Mouse (Mus musculus) neural tube, embryonic 10.5 days (tissue): ENCODE measurements around the gene Sp7.

Experiments
- DNase-seq: peaks from one replicate; pipeline ENCODE4 v3.0.0-alpha.2; 2017; ENCODE audit warnings: low spot score; ENCODE audit errors: extremely low spot score

Sp7 gene

GRCm38 (mm10) chr15:102366733-102367344 lies at the start of gene Sp7:
TSS of gene Sp7 (minus strand) at chr15:102367182.
- DNase-seq = peak; percentile 47

DNA sequence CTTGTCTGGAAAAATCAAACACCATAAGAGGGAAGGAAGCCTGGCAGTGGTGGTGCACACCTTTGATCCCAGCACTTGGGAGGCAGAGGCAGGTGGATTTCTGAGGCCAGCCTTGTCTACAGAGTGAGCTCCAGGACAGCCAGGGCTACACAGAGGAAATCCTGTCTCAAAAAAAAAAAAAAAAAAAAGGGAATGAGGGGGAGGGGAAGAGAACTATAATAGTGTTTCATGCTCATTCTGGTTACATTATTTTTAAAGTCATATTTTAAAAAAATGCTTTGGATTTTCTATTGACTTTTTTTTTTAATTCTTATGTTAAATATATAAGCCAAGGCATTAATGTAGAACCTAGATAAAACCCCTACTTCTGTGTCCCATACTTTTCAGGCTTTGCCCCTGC lies 46.7 kb upstream of the Sp7 start:
- no peak for DNase-seq

DNA sequence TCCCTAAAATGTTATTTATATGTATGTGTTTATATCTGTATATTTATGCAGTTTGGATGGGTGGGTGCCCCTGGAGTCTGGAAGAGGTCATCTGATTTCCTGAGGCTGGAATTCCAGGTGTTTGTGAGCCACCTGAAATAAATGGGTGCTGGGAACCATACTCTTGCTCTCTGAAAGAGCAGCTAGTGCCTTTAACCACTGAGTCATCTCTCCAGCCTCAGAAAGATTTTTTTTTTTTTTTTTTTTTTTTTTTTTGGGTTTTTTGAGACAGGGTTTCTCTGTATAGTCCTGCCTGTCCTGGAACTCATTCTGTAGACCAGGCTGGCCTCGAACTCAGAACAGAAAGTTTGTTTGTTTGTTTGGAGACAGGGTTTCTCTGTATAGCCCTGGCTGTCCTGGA lies 44.1 kb upstream of the Sp7 start:
- DNase-seq = no peak

- DNase-seq = no peak
Measured at GRCm38 (mm10) chr15:102409286-102409685, 42.3 kb upstream of the Sp7 start.

DNA sequence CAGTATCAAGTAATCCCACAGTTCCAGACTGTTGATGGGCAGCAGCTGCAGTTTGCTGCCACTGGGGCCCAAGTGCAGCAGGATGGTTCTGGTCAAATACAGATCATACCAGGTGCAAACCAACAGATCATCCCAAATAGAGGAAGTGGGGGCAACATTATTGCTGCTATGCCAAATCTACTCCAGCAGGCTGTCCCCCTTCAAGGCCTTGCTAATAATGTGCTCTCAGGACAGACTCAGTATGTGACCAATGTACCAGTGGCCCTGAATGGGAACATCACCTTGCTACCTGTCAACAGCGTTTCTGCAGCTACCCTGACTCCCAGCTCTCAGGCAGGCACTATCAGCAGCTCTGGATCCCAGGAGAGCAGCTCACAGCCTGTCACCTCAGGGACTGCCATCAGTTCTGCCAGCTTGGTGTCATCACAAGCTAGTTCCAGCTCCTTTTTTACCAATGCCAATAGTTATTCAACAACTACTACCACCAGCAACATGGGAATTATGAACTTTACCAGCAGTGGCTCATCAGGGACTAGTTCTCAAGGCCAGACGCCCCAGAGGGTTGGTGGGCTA lies 41.7 kb upstream of the Sp7 start:
- no peak for DNase-seq

DNA sequence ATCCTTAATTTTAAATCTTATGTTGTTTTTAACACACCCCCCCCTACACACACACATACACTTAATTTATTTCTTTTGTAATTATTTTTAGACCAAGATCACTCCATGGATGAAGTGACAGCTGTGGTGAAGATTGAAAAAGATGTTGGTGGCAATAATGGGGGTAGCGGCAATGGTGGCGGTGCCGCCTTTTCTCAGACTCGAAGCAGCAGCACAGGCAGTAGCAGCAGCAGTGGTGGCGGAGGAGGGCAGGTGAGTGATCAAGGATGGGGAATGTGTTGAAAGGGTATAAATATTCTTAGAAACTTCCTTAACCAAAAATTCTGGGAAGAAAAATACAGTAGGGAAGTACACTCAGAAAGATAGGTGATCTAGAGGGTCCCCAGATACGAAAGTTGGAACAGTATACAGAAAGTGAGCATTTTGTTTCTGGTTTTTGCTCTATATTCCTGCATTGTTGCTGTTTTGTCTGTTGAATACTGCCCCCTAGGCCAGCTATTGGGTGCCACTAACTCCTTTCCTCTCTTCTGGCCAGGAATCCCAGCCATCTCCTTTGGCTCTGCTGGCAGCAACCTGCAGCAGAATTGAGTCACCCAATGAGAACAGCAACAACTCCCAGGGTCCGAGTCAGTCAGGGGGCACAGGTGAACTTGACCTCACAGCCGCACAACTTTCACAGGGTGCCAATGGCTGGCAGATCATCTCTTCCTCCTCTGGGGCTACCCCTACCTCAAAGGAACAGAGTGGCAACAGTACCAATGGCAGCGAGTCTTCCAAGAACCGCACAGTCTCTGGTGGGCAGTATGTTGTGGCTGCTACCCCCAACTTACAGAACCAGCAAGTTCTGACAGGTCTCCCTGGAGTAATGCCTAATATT lies 40.9 kb upstream of the Sp7 start:
- no peak for DNase-seq

- no peak for DNase-seq
Measured at GRCm38 (mm10) chr15:102406912-102407580, 40.1 kb upstream of the Sp7 start.

GRCm38 (mm10) chr15:102406196-102406911 lies 39.4 kb upstream of the Sp7 start:
- DNase-seq = no peak

DNA sequence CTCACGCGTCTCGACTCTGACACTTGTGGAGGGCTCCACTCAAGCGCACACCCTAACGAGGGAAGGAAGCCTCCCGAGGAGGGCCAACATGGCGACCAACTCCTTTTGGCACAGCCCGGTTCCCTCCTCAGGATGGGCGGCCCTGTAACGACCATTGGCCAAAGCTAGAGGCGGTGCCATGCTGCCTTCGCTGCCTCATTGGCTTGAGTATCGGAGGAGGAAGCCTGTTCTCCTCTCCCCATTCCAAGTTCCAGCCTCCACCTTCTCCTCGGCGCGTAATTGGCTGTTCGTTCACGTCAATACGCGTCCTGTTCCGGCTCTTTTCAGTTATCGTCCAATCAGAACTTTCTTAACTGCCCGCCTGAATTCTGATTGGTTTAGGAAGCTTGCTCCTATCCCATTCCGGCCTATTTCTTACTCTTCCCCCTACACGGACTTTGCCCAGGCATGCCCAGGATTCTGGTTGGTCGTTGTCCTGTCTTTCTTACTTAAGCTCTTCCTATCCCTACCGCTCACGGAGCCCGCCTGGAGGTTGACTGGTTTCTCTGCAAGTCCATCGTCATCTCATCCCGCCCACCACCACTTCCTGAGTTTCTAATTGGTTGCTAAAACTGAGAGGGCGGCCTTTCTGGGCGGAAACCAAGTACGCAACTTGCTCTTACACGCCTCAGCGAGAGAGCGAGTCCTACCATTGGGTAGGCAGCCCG lies 38.7 kb upstream of the Sp7 start, which contains the start of gene Sp1:
TSS of gene Sp1 (plus strand) at position 655 of the 707 bp plus-strand sequence.
- peak; percentile 94 for DNase-seq

DNA sequence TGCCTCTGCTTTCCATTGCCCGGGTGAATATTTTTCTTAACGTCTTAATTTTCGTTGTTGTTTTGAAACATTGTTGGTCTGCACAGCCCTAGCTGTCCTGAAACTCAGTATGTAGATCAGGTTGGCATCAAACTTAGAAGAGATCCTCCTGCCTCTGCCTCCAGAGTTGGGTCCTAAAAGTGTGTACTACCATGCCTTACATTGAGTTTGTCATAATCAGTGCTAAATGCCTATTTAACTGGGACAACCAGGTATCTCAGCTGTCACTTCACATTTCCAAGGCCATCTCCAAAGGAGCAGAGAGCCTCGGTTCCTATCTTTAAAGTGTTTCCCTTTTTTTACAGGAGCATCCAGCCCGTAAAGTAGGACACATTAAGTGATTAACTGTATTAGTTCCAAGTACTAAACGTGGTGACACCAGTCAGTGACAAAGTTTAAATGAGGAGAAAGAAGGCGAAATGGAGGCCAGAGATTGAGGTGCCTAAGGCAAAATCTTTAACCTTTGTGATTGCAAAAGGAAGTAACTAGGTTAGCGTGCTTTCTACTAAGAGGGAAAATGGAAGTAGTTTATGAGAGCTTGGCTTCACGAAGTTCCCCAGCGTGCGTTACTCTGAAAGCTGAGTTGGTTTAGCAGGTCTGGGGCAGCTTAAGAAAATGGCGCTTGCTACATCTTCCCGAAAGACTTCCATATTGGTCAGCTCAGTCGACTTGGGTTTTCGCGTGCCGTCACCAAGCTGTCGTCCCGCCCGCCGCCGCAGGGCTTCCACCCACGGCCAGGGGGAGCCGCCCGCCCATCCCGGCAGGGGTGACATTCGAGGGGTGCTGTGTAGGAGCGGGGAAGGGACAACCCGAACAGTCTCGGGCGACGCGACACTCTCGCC lies 37.9 kb upstream of the Sp7 start:
- DNase-seq = no peak

- DNase-seq = no peak
Measured at GRCm38 (mm10) chr15:102402210-102402609, 35.2 kb upstream of the Sp7 start.

GRCm38 (mm10) chr15:102401278-102401677 lies 34.3 kb upstream of the Sp7 start:
- no peak for DNase-seq

- no peak for DNase-seq
Measured at GRCm38 (mm10) chr15:102400476-102401045, 33.6 kb upstream of the Sp7 start.

- DNase-seq = peak; percentile 78
Measured at GRCm38 (mm10) chr15:102399229-102400221, 32.5 kb upstream of the Sp7 start.

GRCm38 (mm10) chr15:102398629-102399028 lies 31.6 kb upstream of the Sp7 start:
- DNase-seq = no peak

GRCm38 (mm10) chr15:102395061-102395460 lies 28.1 kb upstream of the Sp7 start:
- no peak for DNase-seq

- no peak for DNase-seq
Measured at GRCm38 (mm10) chr15:102393584-102394014, 26.6 kb upstream of the Sp7 start.

DNA sequence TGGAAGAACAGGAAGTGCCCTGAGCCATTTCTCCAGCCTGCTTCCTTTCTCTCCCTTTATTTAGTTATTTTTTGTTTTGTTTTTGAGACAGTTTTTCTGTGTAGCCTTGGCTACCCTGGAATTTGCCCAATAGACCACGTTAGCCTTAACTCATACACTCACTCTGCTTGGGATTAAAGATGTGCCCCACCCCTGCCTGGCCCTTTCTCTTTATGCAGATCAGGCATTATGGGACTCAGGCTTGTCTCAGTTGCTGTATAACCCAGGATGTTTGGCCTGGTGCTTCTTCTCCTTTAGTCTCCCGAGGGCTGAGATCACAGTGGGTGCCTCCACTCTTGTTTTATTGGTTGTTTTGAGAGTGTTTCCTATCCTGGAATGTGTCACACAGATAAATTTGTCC lies 25.5 kb upstream of the Sp7 start:
- DNase-seq = no peak
